Mouse (Mus musculus): ENCODE data around the gene Gcsh. TPM values are rescaled to one million over a fixed set of nuclear protein-coding genes. Genes with fewer than 3 reads are reported as not detected.
A peak's percentile ranks its signal among the peaks of the same experiment; 100 is the strongest.

Gcsh gene
- polyA plus RNA-seq, 2 experiments = 38.8 to 81.3 TPM

DNA sequence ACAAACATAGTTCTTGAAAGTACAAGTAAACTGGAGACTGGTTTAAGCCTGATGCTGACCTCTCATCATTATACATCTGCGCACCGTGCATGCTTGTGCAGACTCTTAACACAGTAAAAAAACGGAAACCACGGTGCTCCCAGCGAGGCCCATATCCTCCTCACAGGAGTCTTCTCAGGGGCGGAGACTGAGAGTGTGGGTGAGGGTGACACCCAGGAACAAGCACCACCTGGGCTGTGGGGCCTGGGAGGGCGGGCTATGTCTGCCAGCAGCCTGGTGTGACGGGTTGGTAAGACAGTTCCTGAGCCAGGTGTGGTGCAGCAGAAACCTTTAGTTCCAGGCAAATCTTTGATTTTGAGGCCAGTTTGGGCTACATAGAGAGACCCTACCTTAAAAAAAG is 40.9 kb downstream of the Gcsh start:
- no peak overlapping the region for H3K27ac ChIP-seq
- H3K9ac ChIP-seq (replicated peaks) = no peak overlapping the region
- WGBS (ENCODE audit: insufficient replicate concordance) = 51% methylated on average over 8 of the region's 8 CpGs
- H3K4me1 ChIP-seq (replicated peaks; ENCODE audit: control insufficient read depth in 2 of 2, insufficient read depth in 2 of 2, low read length in 1 of 2) = peaks cover 6 to 7% of the 10 kb centered on the region in 2 experiments
- H3K27me3 ChIP-seq (ENCODE audit: control insufficient read depth, insufficient read depth, low read length) = no peaks in the 10 kb centered on the region
- TF ChIP-seq CTCF (IDR thresholded peaks at IDR 0.05; ENCODE audit: low read depth) (no peak), EP300 (IDR thresholded peaks at IDR 0.05; ENCODE audit: low read depth) (no peak)
- H3K4me3 ChIP-seq (ENCODE audit: insufficient read depth in 1 of 2, low read depth in 2 of 2, low read length in 2 of 2) = no peak overlapping the region
- H3K36me3 ChIP-seq (replicated peaks; ENCODE audit: control insufficient read depth, insufficient read depth, low read depth) = peaks cover 9% of the 10 kb centered on the region
- ATAC-seq (ENCODE audit: insufficient read depth) (no peak), DNase-seq (ENCODE audit: low read depth in 3 of 3, low spot score in 3 of 3) (no peak)
- H3K4me2 ChIP-seq (ENCODE audit: low read depth) = no peak overlapping the region
- no peaks in the 10 kb centered on the region for H3K9me3 ChIP-seq (ENCODE audit: control insufficient read depth, low read length)

DNA sequence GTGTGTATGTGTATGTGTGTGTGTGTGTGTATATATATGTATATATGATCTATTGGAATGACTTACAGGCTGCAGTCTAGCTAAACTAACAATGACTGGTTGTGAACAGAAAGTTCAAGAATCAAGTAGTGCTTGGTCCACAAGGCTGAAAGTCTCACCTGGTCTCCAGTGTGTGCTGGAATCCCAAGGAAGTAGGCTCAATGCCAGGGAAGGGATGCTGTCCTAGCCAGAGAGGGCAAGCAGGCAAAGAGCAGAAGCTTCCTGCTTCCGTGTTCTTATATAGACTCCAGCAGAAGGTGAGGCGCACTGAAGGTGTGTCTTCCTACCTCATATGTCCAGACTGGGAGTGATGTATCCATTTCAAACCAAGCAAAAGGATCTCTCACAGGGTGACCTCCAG is 41.6 kb downstream of the Gcsh start:
- no peak overlapping the region for H3K4me2 ChIP-seq (ENCODE audit: low read depth)
- no peaks in the 10 kb centered on the region for H3K27me3 ChIP-seq (ENCODE audit: control insufficient read depth, insufficient read depth, low read length)
- WGBS (ENCODE audit: insufficient replicate concordance) = 75% methylated on average over 2 of the region's 2 CpGs
- H3K4me1 ChIP-seq (replicated peaks; ENCODE audit: control insufficient read depth in 2 of 2, insufficient read depth in 2 of 2, low read length in 1 of 2) = peaks cover 7 to 11% of the 10 kb centered on the region in 2 experiments
- H3K36me3 ChIP-seq (replicated peaks; ENCODE audit: control insufficient read depth, insufficient read depth, low read depth) = peaks cover 7% of the 10 kb centered on the region
- H3K27ac ChIP-seq = no peak overlapping the region
- H3K4me3 ChIP-seq (ENCODE audit: insufficient read depth in 1 of 2, low read depth in 2 of 2, low read length in 2 of 2) = no peak overlapping the region
- no peak overlapping the region for H3K9ac ChIP-seq (replicated peaks)
- DNase-seq (ENCODE audit: low read depth in 3 of 3, low spot score in 3 of 3) = no peak
- no peaks in the 10 kb centered on the region for H3K9me3 ChIP-seq (ENCODE audit: control insufficient read depth, low read length)
- TF ChIP-seq CTCF (IDR thresholded peaks at IDR 0.05; ENCODE audit: low read depth) = no peak
- no peak for TF ChIP-seq EP300 (IDR thresholded peaks at IDR 0.05; ENCODE audit: low read depth)
- ATAC-seq (ENCODE audit: insufficient read depth) = no peak

- H3K4me2 ChIP-seq (ENCODE audit: low read depth) = no peak overlapping the region
- no peak for DNase-seq (ENCODE audit: low read depth in 3 of 3, low spot score in 3 of 3)
- no peaks in the 10 kb centered on the region for H3K27me3 ChIP-seq (ENCODE audit: control insufficient read depth, insufficient read depth, low read length)
- no peaks in the 10 kb centered on the region for H3K9me3 ChIP-seq (ENCODE audit: control insufficient read depth, low read length)
- WGBS (ENCODE audit: insufficient replicate concordance) = 62% methylated on average over 5 of the region's 5 CpGs
- TF ChIP-seq CTCF (IDR thresholded peaks at IDR 0.05; ENCODE audit: low read depth) (no peak), EP300 (IDR thresholded peaks at IDR 0.05; ENCODE audit: low read depth) (no peak)
- H3K27ac ChIP-seq = no peak overlapping the region
- no peak overlapping the region for H3K9ac ChIP-seq (replicated peaks)
- no peak for ATAC-seq (ENCODE audit: insufficient read depth)
- H3K4me1 ChIP-seq (replicated peaks; ENCODE audit: control insufficient read depth in 2 of 2, insufficient read depth in 2 of 2, low read length in 1 of 2) = peaks cover 9 to 14% of the 10 kb centered on the region in 2 experiments
- peaks cover 3% of the 10 kb centered on the region for H3K36me3 ChIP-seq (replicated peaks; ENCODE audit: control insufficient read depth, insufficient read depth, low read depth)
- H3K4me3 ChIP-seq (ENCODE audit: insufficient read depth in 1 of 2, low read depth in 2 of 2, low read length in 2 of 2) = no peak overlapping the region
These were observed 42.0 kb downstream of the Gcsh start for GRCm38 (mm10) chr8:116951369-116951768.

- Histone ChIP-seq H3K36me3 (replicated peaks; ENCODE audit: control insufficient read depth, insufficient read depth, low read depth) (no peaks in the 10 kb centered on the region), H3K9me3 (ENCODE audit: control insufficient read depth, low read length) (no peaks in the 10 kb centered on the region), H3K27ac (no peak overlapping the region), H3K27me3 (ENCODE audit: control insufficient read depth, insufficient read depth, low read length) (no peaks in the 10 kb centered on the region), H3K4me1 (replicated peaks; ENCODE audit: control insufficient read depth in 2 of 2, insufficient read depth in 2 of 2, low read length in 1 of 2) (peaks cover 32 to 42% of the 10 kb centered on the region in 2 experiments), H3K4me3 (ENCODE audit: insufficient read depth in 1 of 2, low read depth in 2 of 2, low read length in 2 of 2) (no peak overlapping the region), H3K9ac (replicated peaks) (no peak overlapping the region), H3K4me2 (ENCODE audit: low read depth) (peak overlapping the region; percentile 11; the same call in 1 of the 2 replicates)
- no peak for ATAC-seq (ENCODE audit: insufficient read depth)
- no peak for TF ChIP-seq CTCF (IDR thresholded peaks at IDR 0.05; ENCODE audit: low read depth)
- TF ChIP-seq EP300 (IDR thresholded peaks at IDR 0.05; ENCODE audit: low read depth) = no peak
- no peak for DNase-seq (ENCODE audit: low read depth in 3 of 3, low spot score in 3 of 3)
- 23% methylated on average over 7 of the region's 7 CpGs for WGBS (ENCODE audit: insufficient replicate concordance)
These were observed 45.7 kb downstream of the Gcsh start for GRCm38 (mm10) chr8:116947589-116947988.

GRCm38 (mm10) chr8:116946851-116947250 is 46.5 kb downstream of the Gcsh start:
- peak overlapping the region; percentile 42 to 55; a peak in 3 of 4 replicates for H3K4me3 ChIP-seq (ENCODE audit: insufficient read depth in 1 of 2, low read depth in 2 of 2, low read length in 2 of 2)
- peak overlapping the region; percentile 73 for H3K4me2 ChIP-seq (ENCODE audit: low read depth)
- H3K36me3 ChIP-seq (replicated peaks; ENCODE audit: control insufficient read depth, insufficient read depth, low read depth) = no peaks in the 10 kb centered on the region
- no peaks in the 10 kb centered on the region for H3K27me3 ChIP-seq (ENCODE audit: control insufficient read depth, insufficient read depth, low read length)
- no peak for DNase-seq (ENCODE audit: low read depth in 3 of 3, low spot score in 3 of 3)
- H3K9ac ChIP-seq (replicated peaks) = peak overlapping the region; percentile 43
- peak overlapping the region; percentile 74 for H3K27ac ChIP-seq
- no peak for ATAC-seq (ENCODE audit: insufficient read depth)
- WGBS (ENCODE audit: insufficient replicate concordance) = 52% methylated on average over 6 of the region's 6 CpGs
- TF ChIP-seq EP300 (IDR thresholded peaks at IDR 0.05; ENCODE audit: low read depth) (no peak), CTCF (IDR thresholded peaks at IDR 0.05; ENCODE audit: low read depth) (no peak)
- H3K9me3 ChIP-seq (ENCODE audit: control insufficient read depth, low read length) = no peaks in the 10 kb centered on the region
- peaks cover 36 to 46% of the 10 kb centered on the region in 2 experiments for H3K4me1 ChIP-seq (replicated peaks; ENCODE audit: control insufficient read depth in 2 of 2, insufficient read depth in 2 of 2, low read length in 1 of 2)
